Mouse (Mus musculus): ENCODE measurements at regions not wholly inside any gene's neighbourhood (a gene's known extent, or its start where the extent isn't known, plus 50 kb on each side); places are given as distances from the start of the nearest gene placed in this dataset.

- Histone ChIP-seq H3K4me3 (ENCODE audit: low read length) (no peak overlapping the region), H3K4me1 (ENCODE audit: control insufficient read depth, insufficient read depth, low read length) (no peaks in the 10 kb centered on the region), H3K36me3 (ENCODE audit: control insufficient read depth, insufficient read depth, low read length) (no peaks in the 10 kb centered on the region), H3K27ac (ENCODE audit: low read depth, low read length) (no peak overlapping the region), H3K9ac (ENCODE audit: low read depth, low read length) (no peak overlapping the region), H3K9me3 (ENCODE audit: control insufficient read depth, low read length) (no peaks in the 10 kb centered on the region), H3K4me2 (replicated peaks; ENCODE audit: low read depth, low read length) (no peak overlapping the region), H3K27me3 (ENCODE audit: control insufficient read depth, insufficient read depth, low read length) (no peaks in the 10 kb centered on the region)
- no peak for ATAC-seq (ENCODE audit: low FRiP score, low TSS enrichment)
- 49% methylated on average over 5 of the region's 5 CpGs for WGBS
These were observed 124.6 kb upstream of the Cpsf6 start for GRCm38 (mm10) chr10:117504267-117504902.

- H3K4me3 ChIP-seq (ENCODE audit: low read length): no peak overlapping the region
- H3K27me3 ChIP-seq (ENCODE audit: control insufficient read depth, insufficient read depth, low read length): no peaks in the 10 kb centered on the region
- no peaks in the 10 kb centered on the region for H3K4me1 ChIP-seq (ENCODE audit: control insufficient read depth, insufficient read depth, low read length)
- WGBS: 72% methylated on average over 22 of the region's 22 CpGs
- H3K4me2 ChIP-seq (replicated peaks; ENCODE audit: low read depth, low read length): no peak overlapping the region
- no peak overlapping the region for H3K9ac ChIP-seq (ENCODE audit: low read depth, low read length)
- H3K27ac ChIP-seq (ENCODE audit: low read depth, low read length): no peak overlapping the region
- no peaks in the 10 kb centered on the region for H3K9me3 ChIP-seq (ENCODE audit: control insufficient read depth, low read length)
- no peak for ATAC-seq (ENCODE audit: low FRiP score, low TSS enrichment)
- H3K36me3 ChIP-seq (ENCODE audit: control insufficient read depth, insufficient read depth, low read length): no peaks in the 10 kb centered on the region
These were observed 123.7 kb upstream of the Cpsf6 start for GRCm38 (mm10) chr10:117503222-117504184.

- 86% methylated on average over 9 of the region's 9 CpGs for WGBS
- no peaks in the 10 kb centered on the region for H3K27me3 ChIP-seq (ENCODE audit: control insufficient read depth, insufficient read depth, low read length)
These were observed 122.9 kb upstream of the Cpsf6 start for GRCm38 (mm10) chr10:117502731-117503130.

GRCm38 (mm10) chr10:117502135-117502534 is 122.3 kb upstream of the Cpsf6 start:
- H3K9ac ChIP-seq (ENCODE audit: low read depth, low read length): no peak overlapping the region
- WGBS: 68% methylated on average over 7 of the region's 7 CpGs
- no peak overlapping the region for H3K4me3 ChIP-seq (ENCODE audit: low read length)
- no peaks in the 10 kb centered on the region for H3K4me1 ChIP-seq (ENCODE audit: control insufficient read depth, insufficient read depth, low read length)
- no peaks in the 10 kb centered on the region for H3K9me3 ChIP-seq (ENCODE audit: control insufficient read depth, low read length)
- no peaks in the 10 kb centered on the region for H3K36me3 ChIP-seq (ENCODE audit: control insufficient read depth, insufficient read depth, low read length)
- no peak overlapping the region for H3K4me2 ChIP-seq (replicated peaks; ENCODE audit: low read depth, low read length)
- no peaks in the 10 kb centered on the region for H3K27me3 ChIP-seq (ENCODE audit: control insufficient read depth, insufficient read depth, low read length)
- ATAC-seq (ENCODE audit: low FRiP score, low TSS enrichment): no peak
- H3K27ac ChIP-seq (ENCODE audit: low read depth, low read length): no peak overlapping the region

More at GRCm38 (mm10) chr10:117502731-117503130, 122.9 kb upstream of the Cpsf6 start:
- H3K4me1 ChIP-seq (ENCODE audit: control insufficient read depth, insufficient read depth, low read length): no peaks in the 10 kb centered on the region
- ATAC-seq (ENCODE audit: low FRiP score, low TSS enrichment): no peak
- H3K27ac ChIP-seq (ENCODE audit: low read depth, low read length): no peak overlapping the region
- no peaks in the 10 kb centered on the region for H3K36me3 ChIP-seq (ENCODE audit: control insufficient read depth, insufficient read depth, low read length)
- no peak overlapping the region for H3K9ac ChIP-seq (ENCODE audit: low read depth, low read length)
- H3K9me3 ChIP-seq (ENCODE audit: control insufficient read depth, low read length): no peaks in the 10 kb centered on the region
- no peak overlapping the region for H3K4me2 ChIP-seq (replicated peaks; ENCODE audit: low read depth, low read length)
- H3K4me3 ChIP-seq (ENCODE audit: low read length): no peak overlapping the region

GRCm38 (mm10) chr10:117501426-117501825 is 121.6 kb upstream of the Cpsf6 start:
- ATAC-seq (ENCODE audit: low FRiP score, low TSS enrichment): no peak
- Histone ChIP-seq H3K9me3 (ENCODE audit: control insufficient read depth, low read length) (no peaks in the 10 kb centered on the region), H3K27ac (ENCODE audit: low read depth, low read length) (no peak overlapping the region), H3K4me1 (ENCODE audit: control insufficient read depth, insufficient read depth, low read length) (no peaks in the 10 kb centered on the region), H3K4me2 (replicated peaks; ENCODE audit: low read depth, low read length) (no peak overlapping the region), H3K9ac (ENCODE audit: low read depth, low read length) (no peak overlapping the region), H3K27me3 (ENCODE audit: control insufficient read depth, insufficient read depth, low read length) (no peaks in the 10 kb centered on the region), H3K4me3 (ENCODE audit: low read length) (no peak overlapping the region), H3K36me3 (ENCODE audit: control insufficient read depth, insufficient read depth, low read length) (no peaks in the 10 kb centered on the region)
- WGBS: 95% methylated on average over 1 of the region's 1 CpGs

- no peak; the same call in 1 of the 2 replicates for ATAC-seq (ENCODE audit: low FRiP score, low TSS enrichment)
- Histone ChIP-seq H3K36me3 (ENCODE audit: control insufficient read depth, insufficient read depth, low read length) (no peaks in the 10 kb centered on the region), H3K4me1 (ENCODE audit: control insufficient read depth, insufficient read depth, low read length) (no peaks in the 10 kb centered on the region), H3K27ac (ENCODE audit: low read depth, low read length) (no peak overlapping the region), H3K4me2 (replicated peaks; ENCODE audit: low read depth, low read length) (no peak overlapping the region), H3K9ac (ENCODE audit: low read depth, low read length) (no peak overlapping the region), H3K27me3 (ENCODE audit: control insufficient read depth, insufficient read depth, low read length) (no peaks in the 10 kb centered on the region), H3K9me3 (ENCODE audit: control insufficient read depth, low read length) (no peaks in the 10 kb centered on the region), H3K4me3 (ENCODE audit: low read length) (no peak overlapping the region)
- 71% methylated on average over 5 of the region's 5 CpGs for WGBS
These were observed 120.8 kb upstream of the Cpsf6 start for GRCm38 (mm10) chr10:117500457-117501108.

GRCm38 (mm10) chr10:117499864-117500453 is 120.1 kb upstream of the Cpsf6 start:
- Histone ChIP-seq H3K4me2 (replicated peaks; ENCODE audit: low read depth, low read length) (no peak overlapping the region), H3K9me3 (ENCODE audit: control insufficient read depth, low read length) (no peaks in the 10 kb centered on the region), H3K9ac (ENCODE audit: low read depth, low read length) (no peak overlapping the region), H3K4me3 (ENCODE audit: low read length) (no peak overlapping the region), H3K36me3 (ENCODE audit: control insufficient read depth, insufficient read depth, low read length) (no peaks in the 10 kb centered on the region), H3K27me3 (ENCODE audit: control insufficient read depth, insufficient read depth, low read length) (no peaks in the 10 kb centered on the region), H3K27ac (ENCODE audit: low read depth, low read length) (no peak overlapping the region), H3K4me1 (ENCODE audit: control insufficient read depth, insufficient read depth, low read length) (no peaks in the 10 kb centered on the region)
- 63% methylated on average over 6 of the region's 6 CpGs for WGBS
- ATAC-seq (ENCODE audit: low FRiP score, low TSS enrichment): peak; percentile 71

- Histone ChIP-seq H3K27ac (ENCODE audit: low read depth, low read length) (no peak overlapping the region), H3K9me3 (ENCODE audit: control insufficient read depth, low read length) (no peaks in the 10 kb centered on the region), H3K4me2 (replicated peaks; ENCODE audit: low read depth, low read length) (no peak overlapping the region), H3K4me1 (ENCODE audit: control insufficient read depth, insufficient read depth, low read length) (no peaks in the 10 kb centered on the region), H3K4me3 (ENCODE audit: low read length) (no peak overlapping the region), H3K36me3 (ENCODE audit: control insufficient read depth, insufficient read depth, low read length) (no peaks in the 10 kb centered on the region), H3K9ac (ENCODE audit: low read depth, low read length) (no peak overlapping the region), H3K27me3 (ENCODE audit: control insufficient read depth, insufficient read depth, low read length) (no peaks in the 10 kb centered on the region)
- no peak for ATAC-seq (ENCODE audit: low FRiP score, low TSS enrichment)
- 88% methylated on average over 8 of the region's 8 CpGs for whole genome bisulfite sequencing
These were observed 119.5 kb upstream of the Cpsf6 start for GRCm38 (mm10) chr10:117499177-117499863.
